Mouse (Mus musculus): Measurements from ENCODE around the gene Speer4d.
"Not testable (repeated sequence)": the region's sequence is repeated elsewhere in the genome, so short reads cannot be mapped to it uniquely, and the experiment has no call there.

GRCm38 (mm10) chr5:15603008-15603407 is 15.9 kb upstream of the Speer4d start:
- not testable (repeated sequence) for TF ChIP-seq CTCF (IDR thresholded peaks at IDR 0.05; ENCODE audit: borderline replicate concordance, control insufficient read depth, extremely low read depth, insufficient read depth, low read length, poor library complexity); POLR2A (IDR thresholded peaks at IDR 0.05; ENCODE audit: control insufficient read depth, extremely low read depth, insufficient read depth, low read length, poor library complexity)
